Mouse (Mus musculus): ENCODE data around the gene Ankfn1.

Gene Ankfn1

GRCm38 (mm10) chr11:89363981-89364380, 413.5 kb downstream of the Ankfn1 start:
- DNase-seq (ENCODE audit: low spot score) = no peak

GRCm38 (mm10) chr11:89360895-89361294, 416.6 kb downstream of the Ankfn1 start:
- no peak for DNase-seq (ENCODE audit: low spot score)

GRCm38 (mm10) chr11:89358546-89358945, 418.9 kb downstream of the Ankfn1 start:
- no peak for DNase-seq (ENCODE audit: low spot score)

- DNase-seq (ENCODE audit: low spot score) = no peak
These were observed 421.0 kb downstream of the Ankfn1 start for GRCm38 (mm10) chr11:89356479-89356878.

GRCm38 (mm10) chr11:89356018-89356417, 421.4 kb downstream of the Ankfn1 start:
- DNase-seq (ENCODE audit: low spot score) = no peak

- DNase-seq (ENCODE audit: low spot score) = no peak
These were observed 437.2 kb downstream of the Ankfn1 start for GRCm38 (mm10) chr11:89340238-89340637.

Data from T-cell, adult 2 months (primary cell).